Mouse (Mus musculus): ENCODE results near the gene Tor2a.

The Tor2a gene

GRCm38 (mm10) chr2:32798251-32798962 lies 41.4 kb downstream of the Tor2a start:
- DNase-seq (ENCODE audit: inconsistent age in 2 of 2, low spot score in 1 of 2), result no peak

- DNase-seq (ENCODE audit: inconsistent age in 2 of 2, low spot score in 1 of 2), result no peak
These were observed 52.0 kb downstream of the Tor2a start for GRCm38 (mm10) chr2:32808816-32809566.

Measured in adrenal gland, adult (tissue).